Mouse (Mus musculus) liver, embryonic 14.5 days (tissue): Measurements from ENCODE around the gene Zswim5. TPM values are rescaled to one million over a fixed set of nuclear protein-coding genes. Genes with fewer than 3 reads are reported as not detected.

ENCODE experiments used
- ATAC-seq: fragments of 200-750 bp; cut with Nextera tagmentation; 2 replicates; pipeline ENCODE4 v1.8.0; 2017; ENCODE audit warnings: moderate number of reproducible peaks, mild to moderate bottlenecking, moderate library complexity; ENCODE audit not compliant: insufficient read depth
- DNase-seq, 3 experiments: peaks; one replicate each; pipeline ENCODE4 v3.0.0-alpha.2; 2012 to 2013; ENCODE audit warnings: low read depth in 3 of 3, low spot score in 3 of 3
- H3K27ac ChIP-seq: fragments of 300-500 bp; sonication (generic); 2 replicates; pipeline ENCODE4 v1.5.1; 2014; ENCODE audit warnings: moderate library complexity, mild to moderate bottlenecking, control low read depth, inconsistent platforms
- H3K27me3 ChIP-seq: fragments of 300-500 bp; sonication (generic); 2 replicates; pipeline ENCODE4 v1.6.1; 2014; ENCODE audit warnings: mild to moderate bottlenecking, low read length, moderate library complexity; ENCODE audit not compliant: control insufficient read depth, insufficient read depth
- H3K36me3 ChIP-seq: fragments of 300-500 bp; sonication (generic); replicated peaks from 2 replicates; pipeline ENCODE4 v1.6.1; 2014; ENCODE audit warnings: low read depth; ENCODE audit not compliant: control insufficient read depth, insufficient read depth
- H3K4me1 ChIP-seq, 2 experiments: fragments of 200-500 bp in 1 of 2; fragments of 300-500 bp in 1 of 2; sonication (generic) in 1 of 2; replicated peaks; 2 replicates each; pipeline ENCODE4 v1.6.1; 2012 to 2014; ENCODE audit warnings: antibody characterized with exemption in 1 of 2, inconsistent platforms in 1 of 2, low read length in 1 of 2; ENCODE audit not compliant: control insufficient read depth in 2 of 2, insufficient read depth in 2 of 2
- H3K4me2 ChIP-seq: fragments of 300-500 bp; sonication (generic); 2 replicates; pipeline ENCODE4 v1.6.1; 2014; ENCODE audit warnings: low read depth, mild to moderate bottlenecking, control low read depth, moderate library complexity
- H3K4me3 ChIP-seq, 2 experiments: fragments of 200-500 bp in 1 of 2; fragments of 300-500 bp in 1 of 2; sonication (generic) in 1 of 2; 2 replicates each; pipeline ENCODE4 v1.5.1; 2012 to 2014; ENCODE audit warnings: low read depth in 2 of 2, low read length in 2 of 2, mild to moderate bottlenecking in 2 of 2, control low read depth in 1 of 2, inconsistent platforms in 1 of 2, moderate library complexity in 1 of 2; ENCODE audit not compliant: insufficient read depth in 1 of 2
- H3K9ac ChIP-seq: fragments of 300-500 bp; sonication (generic); replicated peaks from 2 replicates; pipeline ENCODE4 v1.6.1; 2014; ENCODE audit warnings: mild to moderate bottlenecking, control low read depth, moderate library complexity
- H3K9me3 ChIP-seq: fragments of 300-500 bp; sonication (generic); 2 replicates; pipeline ENCODE4 v1.6.1; 2016; ENCODE audit warnings: low read length, mixed read lengths; ENCODE audit not compliant: control insufficient read depth
- CTCF ChIP-seq: IDR thresholded peaks from 2 replicates; pipeline ENCODE4 v1.5.1; 2016; ENCODE audit warnings: antibody characterized with exemption, low read depth, control low read depth
- EP300 ChIP-seq: IDR thresholded peaks from 2 replicates; pipeline ENCODE4 v1.6.1; 2016; ENCODE audit warnings: antibody characterized with exemption, low read depth
- WGBS: fragments of 180-500 bp; shearing (Covaris S2); extraction: QIAGEN DNeasy Blood & Tissue Kit; methylation state at CpG from one replicate; pipeline ENCODE4 v1.1.7; 2014; ENCODE audit not compliant: insufficient replicate concordance; 5-methylcytosine and 5-hydroxymethylcytosine counted together
- polyA plus RNA-seq, 2 experiments: library from polyadenylated mRNA; depleted of rRNA in 1 of 2; stranded (reverse) in 1 of 2; unstranded in 1 of 2; fragments of >200 nt; fragmentation: Nextera tagmentation in 1 of 2; extraction: Ambion mirVana in 1 of 2; gene quantifications; 2 replicates each; pipeline versions ENCODE4 v1.2.1 to v1.2.3; 2012 to 2014

Gene Zswim5
- polyA plus RNA-seq, 2 experiments = 0.04 to 0.06 TPM

GRCm38 (mm10) chr4:116944055-116944454, 66.9 kb downstream of the Zswim5 start:
- Histone ChIP-seq H3K36me3 (no peaks in the 10 kb centered on the region), H3K27ac (no peak overlapping the region), H3K9me3 (no peaks in the 10 kb centered on the region), H3K4me2 (no peak overlapping the region), H3K4me3 (no peak overlapping the region), H3K4me1 (no peaks in the 10 kb centered on the region), H3K27me3 (no peaks in the 10 kb centered on the region; the same call in 1 of the 2 replicates), H3K9ac (no peak overlapping the region)
- 58% methylated on average over 5 of the region's 5 CpGs for WGBS
- no peak for DNase-seq
- TF ChIP-seq CTCF = no peak
- TF ChIP-seq EP300 = no peak
- no peak for ATAC-seq

- Histone ChIP-seq H3K9ac (no peak overlapping the region), H3K36me3 (no peaks in the 10 kb centered on the region), H3K27ac (no peak overlapping the region), H3K9me3 (no peaks in the 10 kb centered on the region), H3K4me3 (no peak overlapping the region), H3K4me2 (no peak overlapping the region), H3K4me1 (no peaks in the 10 kb centered on the region), H3K27me3 (no peaks in the 10 kb centered on the region)
- 31% methylated on average over 1 of the region's 1 CpGs for WGBS
- no peak for DNase-seq
- ATAC-seq = no peak
- TF ChIP-seq EP300 (no peak), CTCF (peak; percentile 33)
Observed at GRCm38 (mm10) chr4:116951642-116952041, 74.5 kb downstream of the Zswim5 start.

GRCm38 (mm10) chr4:116954951-116955350, 77.8 kb downstream of the Zswim5 start:
- H3K36me3 ChIP-seq = no peaks in the 10 kb centered on the region
- H3K4me2 ChIP-seq = no peak overlapping the region
- H3K9me3 ChIP-seq = no peaks in the 10 kb centered on the region
- 77% methylated on average over 7 of the region's 7 CpGs for WGBS
- ATAC-seq = no peak
- H3K4me1 ChIP-seq = no peaks in the 10 kb centered on the region
- no peak for DNase-seq
- H3K4me3 ChIP-seq = no peak overlapping the region
- H3K27me3 ChIP-seq = no peaks in the 10 kb centered on the region
- TF ChIP-seq EP300 = no peak
- TF ChIP-seq CTCF = no peak
- no peak overlapping the region for H3K27ac ChIP-seq
- H3K9ac ChIP-seq = no peak overlapping the region

- H3K4me3 ChIP-seq = no peak overlapping the region
- H3K9me3 ChIP-seq = no peaks in the 10 kb centered on the region
- H3K27me3 ChIP-seq = no peaks in the 10 kb centered on the region
- TF ChIP-seq CTCF (peak; percentile 14; the same call in 1 of the 2 replicates), EP300 (no peak)
- no peak overlapping the region for H3K4me2 ChIP-seq
- no peaks in the 10 kb centered on the region for H3K36me3 ChIP-seq
- ATAC-seq = no peak
- H3K9ac ChIP-seq = no peak overlapping the region
- no peak for DNase-seq
- H3K4me1 ChIP-seq = no peaks in the 10 kb centered on the region
- H3K27ac ChIP-seq = no peak overlapping the region
- 36% methylated on average over 2 of the region's 2 CpGs for WGBS
Observed at GRCm38 (mm10) chr4:116976503-116976902, 99.3 kb downstream of the Zswim5 start.

- Histone ChIP-seq H3K27ac (no peak overlapping the region), H3K9me3 (no peaks in the 10 kb centered on the region), H3K27me3 (no peaks in the 10 kb centered on the region), H3K9ac (no peak overlapping the region), H3K4me3 (no peak overlapping the region), H3K4me1 (no peaks in the 10 kb centered on the region), H3K4me2 (no peak overlapping the region), H3K36me3 (peaks cover 19% of the 10 kb centered on the region)
- WGBS = 82% methylated on average over 7 of the region's 7 CpGs
- ATAC-seq (no peak), DNase-seq (no peak)
- TF ChIP-seq CTCF = no peak
- no peak for TF ChIP-seq EP300
Observed at GRCm38 (mm10) chr4:116985681-116986080, 108.5 kb downstream of the Zswim5 start.
